Mouse (Mus musculus): ENCODE data around the gene Kdelr1.

Kdelr1 gene

DNA sequence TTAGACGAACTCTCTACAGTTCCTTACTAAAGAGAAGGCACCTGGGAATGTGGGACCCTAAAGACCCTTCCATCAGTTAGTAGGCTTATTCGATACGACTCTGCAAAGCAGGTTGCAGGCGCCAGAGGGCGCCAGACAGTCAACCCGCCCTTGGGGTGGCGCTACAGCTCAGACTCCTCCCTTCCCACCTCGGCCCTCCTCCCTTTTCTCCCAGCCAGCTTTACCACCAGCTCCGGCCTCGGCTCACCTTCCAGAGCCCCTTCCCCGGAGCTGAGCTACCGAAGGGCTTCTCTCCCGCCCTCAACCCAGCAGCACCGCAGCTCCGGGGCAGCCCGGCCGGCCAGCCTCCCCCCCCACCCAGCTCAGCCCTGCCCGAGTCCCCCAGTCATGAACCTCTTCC, at the start of gene Kdelr1:
Gene Kdelr1 (plus strand): TSS at position 149 of the 400 bp plus-strand sequence.
- DNase-seq (ENCODE audit: low spot score in 2 of 2): peak; percentile 90 to 93

DNA sequence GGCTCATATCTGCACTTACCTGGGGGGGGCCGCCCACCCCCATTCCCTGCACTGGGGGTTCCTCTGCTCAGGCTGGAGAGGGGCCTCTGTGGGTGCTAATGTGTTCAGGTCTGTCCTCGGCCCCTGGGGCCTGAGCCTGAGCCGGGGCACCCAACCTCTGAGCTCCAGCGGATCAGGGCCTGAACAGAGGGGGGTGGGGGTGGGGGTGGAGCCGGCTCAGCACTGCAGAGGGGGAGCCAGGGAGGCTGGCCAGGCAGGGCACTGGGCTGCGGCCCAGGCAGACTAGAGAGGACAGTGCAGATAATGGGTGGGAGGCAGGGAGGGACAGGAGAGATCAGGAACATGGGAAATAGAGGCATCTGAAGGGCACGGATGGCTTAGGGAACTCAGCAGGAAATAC, 48.0 kb upstream of the Kdelr1 start, which contains the start of gene Kcnj14:
Gene Kcnj14 (minus strand): TSS at position 185 of the 400 bp plus-strand sequence.
- no peak for DNase-seq (ENCODE audit: low spot score in 2 of 2)

DNA sequence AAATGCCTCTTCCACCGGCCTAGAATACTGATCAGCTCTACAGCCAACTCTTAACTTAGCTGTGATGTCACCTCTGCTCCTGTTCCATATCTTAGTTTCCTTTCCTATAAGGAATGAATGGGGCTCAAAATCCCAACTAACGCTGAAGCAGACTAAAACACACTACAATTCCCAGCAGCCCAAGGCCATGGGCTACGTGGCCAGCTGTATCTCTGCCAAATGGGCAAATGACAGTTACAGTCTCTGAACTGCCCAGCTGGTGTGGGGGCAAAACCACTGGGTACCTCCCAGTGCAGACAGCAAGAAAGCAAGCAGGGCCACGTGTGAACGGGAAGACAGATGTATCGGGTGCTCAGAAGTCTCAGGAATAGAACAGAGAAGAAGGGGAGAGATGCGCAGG, 45.9 kb upstream of the Kdelr1 start:
- no peak for DNase-seq (ENCODE audit: low spot score in 2 of 2)

DNA sequence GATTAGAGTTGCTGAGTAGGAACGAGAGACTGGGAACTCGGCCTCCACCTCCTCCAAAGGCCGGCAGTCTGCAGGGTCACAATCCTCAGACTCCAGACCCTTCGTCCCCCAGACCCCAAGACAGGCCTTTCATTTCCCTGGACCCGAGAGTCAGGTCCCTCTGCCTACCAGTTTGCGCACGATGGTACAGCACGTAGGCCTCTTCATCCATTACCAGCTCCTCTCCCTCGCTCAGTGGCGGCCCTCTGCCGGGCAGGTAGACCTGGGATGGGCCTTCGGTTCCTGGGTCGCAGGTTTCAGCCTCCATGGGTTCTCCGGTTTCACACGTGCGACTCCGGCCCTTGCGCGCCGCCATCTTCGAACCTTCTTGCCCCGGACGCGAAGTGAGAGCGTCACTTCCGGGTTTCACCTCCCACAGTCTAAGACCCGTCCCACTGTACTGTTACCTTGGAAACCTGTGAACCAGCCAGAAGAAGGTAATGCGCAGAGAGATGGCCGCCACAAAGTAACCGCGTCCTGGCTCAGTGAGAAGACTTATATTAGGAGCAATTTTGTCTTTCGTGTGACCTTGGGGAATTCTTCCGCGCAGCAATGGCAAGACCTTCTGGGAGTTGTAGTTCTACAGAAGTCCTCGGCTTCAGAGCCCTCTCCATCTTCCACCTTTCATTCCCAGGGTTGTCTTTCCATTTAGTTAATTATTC, 42.0 kb upstream of the Kdelr1 start, which contains the start of gene Grwd1:
Gene Grwd1 (minus strand): TSS at position 518 of the 701 bp plus-strand sequence.
- peak; percentile 60 to 84 for DNase-seq (ENCODE audit: low spot score in 2 of 2)

DNA sequence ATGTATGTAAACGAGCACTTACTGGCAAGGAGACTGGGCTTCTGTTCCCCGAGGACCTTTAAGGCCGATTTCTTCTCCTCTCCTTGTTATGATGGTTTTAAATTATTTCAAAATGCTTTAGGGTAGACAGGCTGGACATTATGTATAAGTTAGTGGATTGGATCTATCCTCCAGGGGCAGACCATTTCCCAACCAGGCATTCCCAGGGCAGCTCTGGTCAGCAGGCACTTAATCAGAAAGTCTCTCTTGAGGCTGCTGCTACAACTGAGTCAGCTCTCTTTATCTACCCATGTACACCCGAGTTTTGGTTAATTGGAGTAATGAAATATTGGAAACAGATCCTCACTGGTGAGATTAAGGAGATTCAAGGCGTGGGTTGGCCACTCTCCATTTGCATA, 41.4 kb upstream of the Kdelr1 start:
- DNase-seq (ENCODE audit: low spot score in 2 of 2): no peak

DNA sequence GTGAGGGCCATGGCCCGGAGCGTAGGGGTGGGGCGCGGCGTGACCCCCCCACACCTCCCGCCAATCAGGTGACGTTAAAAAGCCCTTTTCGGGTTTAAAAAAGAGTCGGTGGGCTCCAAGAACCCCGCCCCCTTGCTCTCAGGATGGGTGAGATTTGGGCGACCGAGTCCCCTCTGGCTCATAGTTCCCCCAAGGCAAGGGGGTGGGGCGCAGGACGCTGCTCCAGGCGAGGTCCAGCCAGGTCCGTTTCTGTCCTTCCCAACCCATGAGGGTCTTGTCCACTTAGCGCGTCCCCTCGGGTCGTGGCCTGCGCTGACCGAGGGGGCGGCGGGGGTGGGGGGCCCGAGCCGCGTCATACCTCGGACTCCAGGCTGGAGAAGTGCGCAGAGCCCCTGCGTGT, 40.1 kb upstream of the Kdelr1 start:
- peak in 1 of 2 experiments; percentile 13 for DNase-seq (ENCODE audit: low spot score in 2 of 2)

DNA sequence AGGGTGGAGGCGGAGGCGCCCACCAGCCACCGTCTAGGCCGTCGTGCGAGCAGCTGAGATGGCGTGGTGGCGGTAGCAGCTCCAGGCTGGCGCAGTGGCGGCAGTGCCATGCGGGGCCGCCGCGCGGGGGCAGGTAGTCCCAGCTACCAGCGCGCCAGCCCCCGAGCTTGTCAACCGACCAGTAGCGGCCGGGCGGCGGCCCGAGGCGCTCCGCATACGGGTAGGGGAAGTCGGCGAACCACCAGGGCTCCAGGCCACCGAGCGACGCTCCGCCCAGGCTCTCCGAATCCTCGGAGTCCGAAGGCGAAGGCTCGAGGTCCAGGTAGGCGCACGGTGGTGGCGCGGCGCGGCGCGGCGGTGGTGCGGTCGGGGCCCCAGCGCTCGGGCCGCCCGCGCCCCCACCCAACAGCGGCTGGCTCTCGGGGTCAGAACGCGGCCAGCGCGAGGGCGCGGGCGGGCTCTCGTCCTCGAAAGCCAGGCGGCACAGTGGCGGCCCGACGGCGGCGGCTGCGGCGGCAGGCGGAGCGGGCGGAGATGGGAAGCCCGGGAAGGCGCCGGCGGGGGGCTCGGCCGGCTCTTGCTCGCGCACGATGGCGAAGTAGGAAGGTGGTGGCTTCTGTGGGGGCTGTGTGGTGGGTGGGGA, 39.3 kb upstream of the Kdelr1 start:
- peak in 1 of 2 experiments; percentile 29 for DNase-seq (ENCODE audit: low spot score in 2 of 2)

DNA sequence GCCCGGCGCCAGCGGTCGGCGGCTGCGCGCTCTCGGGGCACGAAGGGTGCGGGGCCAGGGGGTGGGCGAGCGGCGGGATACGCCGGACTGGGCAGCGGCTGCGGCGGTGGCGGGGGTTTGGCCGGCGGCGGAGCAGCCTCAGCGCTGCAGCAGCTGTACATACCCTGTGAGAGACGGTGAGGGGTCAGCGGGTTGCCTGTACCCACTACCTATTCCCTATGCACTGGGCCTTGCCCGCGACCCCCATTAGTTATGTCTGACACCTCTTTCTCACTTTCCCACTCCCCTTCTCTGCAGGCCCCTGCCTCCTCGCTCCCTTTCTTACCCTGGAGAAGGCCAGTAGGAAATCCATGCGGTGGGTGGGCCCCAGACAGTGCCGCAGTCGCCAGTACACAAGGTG, 38.6 kb upstream of the Kdelr1 start:
- peak in 1 of 2 experiments; percentile 12 for DNase-seq (ENCODE audit: low spot score in 2 of 2)

DNA sequence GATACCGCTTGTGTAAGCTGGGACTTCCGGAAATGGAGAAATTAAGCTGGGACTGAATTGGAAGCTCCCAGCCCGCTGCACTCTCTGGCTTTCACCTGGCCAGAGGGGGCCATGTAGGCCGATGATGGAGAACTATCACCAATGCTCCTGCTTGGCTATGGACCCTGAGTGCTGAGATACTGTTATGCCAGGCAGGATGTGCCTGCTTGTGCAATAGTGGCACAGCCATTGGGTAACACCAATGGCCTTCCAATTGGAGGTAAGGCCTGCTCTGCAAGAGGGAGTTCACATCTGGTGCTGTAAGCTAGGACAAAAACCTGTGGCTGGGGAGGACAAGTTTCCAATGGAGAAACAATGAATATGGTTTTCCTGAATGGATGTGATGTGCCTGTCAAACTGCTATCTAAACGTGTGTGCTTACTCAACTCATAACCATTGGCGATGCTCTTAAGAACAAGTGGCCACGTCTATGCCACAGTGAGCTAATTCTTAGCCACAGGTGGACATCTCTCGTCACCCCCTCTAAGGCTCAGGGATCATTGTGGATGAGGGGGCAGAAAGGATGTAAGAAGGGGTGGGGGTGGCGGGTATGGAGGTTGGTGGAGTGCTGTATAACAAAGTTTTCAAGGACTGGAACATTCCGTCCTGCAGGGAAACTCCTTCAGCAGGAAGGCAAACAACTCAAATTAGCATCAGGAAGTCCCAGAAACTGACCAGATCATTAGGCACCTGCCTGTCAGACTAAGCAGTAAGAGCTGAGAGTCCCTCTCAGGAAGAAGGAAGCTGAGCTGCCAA, 29.4 kb upstream of the Kdelr1 start:
- DNase-seq (ENCODE audit: low spot score in 2 of 2): no peak

DNA sequence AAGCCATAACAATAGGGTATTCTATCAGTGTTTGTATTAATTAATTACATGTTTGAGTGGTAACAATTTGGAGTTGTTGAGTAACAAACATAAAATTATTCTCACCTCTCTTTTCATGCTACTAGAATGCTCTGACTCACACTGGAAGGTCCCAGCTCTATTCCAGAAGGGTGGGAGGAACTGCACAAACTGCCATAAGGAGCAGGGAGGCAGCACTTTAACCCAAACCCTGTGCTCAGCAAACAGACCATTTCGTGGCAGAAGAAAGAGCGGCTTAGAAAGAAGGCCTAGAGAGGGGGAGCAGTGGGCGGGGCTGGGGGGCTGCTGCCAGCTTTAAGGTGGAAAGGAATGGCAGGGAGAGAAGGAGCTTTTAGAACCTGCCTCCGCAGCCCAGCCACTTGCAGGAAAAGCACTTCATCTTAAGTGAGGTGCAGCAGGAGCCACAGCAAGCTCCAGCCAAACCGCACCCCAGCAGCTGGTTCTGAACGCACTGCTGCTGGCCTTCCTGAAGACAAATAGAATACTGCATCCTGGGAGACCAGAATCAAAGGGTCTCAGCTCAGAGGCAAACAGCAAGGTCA, 24.0 kb upstream of the Kdelr1 start:
- DNase-seq (ENCODE audit: low spot score in 2 of 2): no peak

DNA sequence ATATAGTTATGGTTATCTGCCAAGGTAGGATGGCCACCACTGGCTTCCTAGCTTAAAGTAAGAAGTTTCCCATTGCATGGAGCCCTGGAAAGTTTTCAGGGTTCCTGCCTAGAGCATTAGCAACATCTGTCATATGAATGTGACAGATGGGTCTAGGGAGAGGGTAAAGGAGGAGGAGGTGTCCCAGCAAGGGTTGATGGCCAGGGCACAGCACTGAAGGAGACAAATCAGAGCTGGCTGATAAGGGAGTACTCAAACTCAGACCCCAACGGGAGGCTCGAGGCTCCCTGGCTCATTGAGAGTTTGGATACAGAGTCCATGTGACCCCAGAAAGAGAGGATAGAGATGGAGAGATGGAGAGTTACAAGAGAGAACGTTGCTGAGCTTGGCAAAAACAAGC, 21.9 kb upstream of the Kdelr1 start:
- DNase-seq (ENCODE audit: low spot score in 2 of 2): no peak

DNA sequence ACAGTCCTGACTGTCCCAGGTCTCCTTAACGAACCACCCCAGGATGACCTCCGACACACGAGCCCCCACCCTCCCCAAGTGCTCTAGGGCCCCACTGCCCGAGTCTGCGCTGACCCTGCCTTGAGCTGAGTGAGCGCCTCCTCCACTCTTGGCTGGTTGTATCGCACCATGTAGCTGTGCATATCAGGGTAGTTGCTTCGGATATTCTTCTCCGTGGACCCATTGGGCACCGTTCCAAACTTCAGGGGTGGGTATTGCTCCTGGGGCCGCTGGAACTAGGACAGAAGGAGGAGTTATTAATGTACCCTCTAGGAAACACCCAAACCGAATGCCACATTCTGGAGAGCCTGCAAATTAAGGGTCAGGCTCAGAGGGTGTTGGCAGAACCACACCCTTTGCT, 19.5 kb upstream of the Kdelr1 start:
- DNase-seq (ENCODE audit: low spot score in 2 of 2): no peak

DNA sequence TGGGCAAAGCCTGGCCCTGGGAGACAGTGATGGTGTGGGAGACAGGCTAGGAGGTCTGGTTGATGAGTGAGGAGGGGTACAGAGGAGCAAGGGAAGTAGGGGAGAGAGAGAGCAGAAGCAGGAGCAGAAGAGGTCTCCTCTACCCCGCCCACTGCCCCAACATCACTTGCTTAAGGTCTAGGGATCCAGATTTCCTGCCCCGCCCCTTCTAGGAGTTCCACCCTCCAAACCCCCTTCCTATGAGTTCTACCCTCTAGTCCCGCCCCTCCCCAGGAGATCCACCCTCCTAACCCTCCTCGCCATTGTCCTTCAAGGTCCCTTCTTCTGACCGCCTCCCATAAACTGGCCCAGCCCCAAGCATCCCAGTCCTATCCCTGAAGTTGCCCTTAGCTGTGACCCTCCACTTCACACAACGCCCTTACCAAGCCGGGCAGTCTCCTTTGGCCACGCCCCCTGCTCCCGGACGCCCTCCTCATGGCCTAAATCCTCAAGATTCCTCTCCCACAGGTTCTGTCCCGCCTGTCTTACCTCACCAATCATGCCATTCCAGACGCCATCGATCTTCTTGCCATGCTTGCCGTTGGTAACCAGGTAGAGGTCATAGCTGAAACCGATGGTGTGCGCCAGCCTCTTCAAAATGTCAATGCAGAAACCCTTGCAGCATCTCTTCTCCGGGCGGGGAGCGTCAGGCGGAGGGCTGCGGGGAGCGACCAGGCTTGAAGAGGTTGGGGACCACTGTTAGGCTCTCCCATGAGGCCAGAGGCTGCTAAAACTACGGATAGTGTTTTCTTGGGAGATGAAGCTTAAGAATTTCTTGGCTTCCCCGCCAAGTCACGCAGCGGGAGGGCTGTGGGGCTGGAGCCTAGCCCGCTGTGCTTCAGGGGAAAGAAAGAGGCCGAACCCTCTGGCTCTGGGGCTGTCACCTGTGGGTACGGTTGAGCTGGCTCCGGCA, 15.3 kb upstream of the Kdelr1 start:
- DNase-seq (ENCODE audit: low spot score in 2 of 2): no peak

DNA sequence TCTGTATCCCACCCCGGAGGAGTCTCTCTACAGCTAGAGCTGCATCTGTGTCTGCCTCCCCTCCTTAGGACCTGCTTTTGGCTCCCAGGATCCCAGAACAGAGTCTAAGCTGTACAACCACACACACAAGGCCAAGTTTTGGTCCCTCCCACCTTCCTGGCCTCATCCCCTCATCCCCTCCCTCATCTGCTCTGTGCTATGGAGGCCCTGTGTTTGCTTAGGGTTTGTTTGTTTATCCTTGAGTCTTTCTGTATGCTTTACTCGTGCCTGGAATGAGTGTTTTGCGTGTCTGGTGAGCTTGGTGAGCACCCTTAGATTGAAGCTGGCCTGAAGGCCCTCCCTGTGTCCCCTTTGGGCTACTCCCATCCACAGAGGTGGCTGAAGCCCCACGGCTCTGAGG, 13.6 kb upstream of the Kdelr1 start:
- DNase-seq (ENCODE audit: low spot score in 2 of 2): no peak

DNA sequence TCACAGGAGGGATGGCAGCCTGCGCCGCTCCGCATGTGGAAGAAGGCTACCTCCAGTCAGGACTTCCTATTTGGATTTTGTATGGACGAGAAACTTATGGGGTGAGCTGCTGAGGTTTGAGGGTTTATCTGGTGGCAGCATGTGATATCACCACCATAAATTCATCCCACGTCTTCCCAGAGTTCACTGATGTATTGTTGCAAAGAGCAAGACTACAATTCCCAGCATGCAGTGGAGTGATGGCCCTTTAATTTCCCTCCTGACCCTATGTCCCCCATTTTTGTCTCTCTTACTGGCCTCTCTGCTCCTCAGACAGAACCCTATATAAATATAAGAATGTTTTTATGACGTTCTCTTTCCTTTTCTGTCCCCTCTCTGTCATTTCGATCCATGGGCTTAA, 9.8 kb upstream of the Kdelr1 start:
- no peak for DNase-seq (ENCODE audit: low spot score in 2 of 2)

DNA sequence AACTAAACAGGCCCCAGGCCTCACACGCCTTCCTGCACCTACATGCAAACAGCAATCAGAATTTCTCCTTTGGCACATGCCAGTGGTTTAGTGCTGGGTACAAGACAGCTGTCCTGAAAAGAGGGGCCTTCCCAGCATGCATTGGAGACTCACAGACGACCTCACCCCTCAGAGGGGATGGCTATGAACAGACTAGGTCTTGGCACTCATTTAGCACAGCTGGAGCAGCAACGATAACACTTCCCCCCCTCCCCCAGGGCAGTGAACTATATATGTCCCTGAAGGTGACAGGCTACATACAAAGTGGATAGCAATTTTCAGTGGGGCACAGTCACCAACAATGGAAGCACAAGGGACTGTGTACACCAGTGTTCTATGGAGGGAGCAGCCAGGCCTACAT, 8.1 kb upstream of the Kdelr1 start:
- DNase-seq (ENCODE audit: low spot score in 2 of 2): no peak

DNA sequence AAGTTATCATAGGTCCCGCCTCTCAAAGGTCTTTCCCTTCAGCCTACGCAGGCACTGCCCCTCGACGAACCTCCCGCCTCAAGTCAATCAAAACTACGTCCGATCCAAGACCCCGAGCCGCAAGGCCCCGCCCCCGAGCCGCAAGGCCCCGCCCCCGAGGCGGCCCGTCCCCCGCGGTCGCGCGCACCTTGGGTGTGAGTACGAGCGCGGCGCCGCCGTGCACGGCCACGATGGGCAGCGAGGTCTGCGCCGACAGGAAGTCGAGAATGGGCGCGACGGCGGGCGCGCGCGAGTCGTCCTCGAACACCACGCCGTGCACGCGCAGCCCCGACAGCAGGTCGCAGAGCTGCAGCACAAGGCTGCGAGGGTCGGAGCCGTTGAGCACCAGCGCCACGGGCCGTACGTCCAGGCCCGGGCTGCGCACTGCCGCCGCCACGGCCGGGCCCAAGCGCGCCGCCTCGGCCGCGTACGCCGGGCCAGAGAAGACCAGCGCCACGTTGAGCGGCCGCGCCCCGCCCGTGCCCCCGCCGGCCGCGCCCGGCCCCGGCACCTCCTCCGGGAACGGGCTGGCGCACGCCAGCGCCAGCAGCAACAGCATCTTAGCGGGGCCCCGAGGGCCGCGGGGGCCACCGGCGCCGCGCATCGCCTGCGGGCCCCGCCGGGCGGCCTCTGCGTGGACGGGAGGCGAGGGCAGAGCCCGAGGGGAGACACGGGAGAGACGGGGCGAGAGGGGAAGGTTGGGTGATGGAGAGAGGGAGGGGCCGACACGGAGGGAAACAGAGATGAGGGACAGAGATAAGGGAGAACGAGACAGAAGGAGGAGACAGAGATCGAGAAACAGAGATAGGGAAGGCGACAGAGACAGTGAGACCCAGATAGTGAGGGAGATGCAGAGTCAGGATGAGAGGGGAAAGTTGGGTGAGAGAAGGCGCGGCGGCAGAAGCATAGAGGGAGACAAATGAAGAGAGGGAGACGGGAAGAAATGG, 6.4 kb upstream of the Kdelr1 start:
- DNase-seq (ENCODE audit: low spot score in 2 of 2): peak; percentile 69 to 91

DNA sequence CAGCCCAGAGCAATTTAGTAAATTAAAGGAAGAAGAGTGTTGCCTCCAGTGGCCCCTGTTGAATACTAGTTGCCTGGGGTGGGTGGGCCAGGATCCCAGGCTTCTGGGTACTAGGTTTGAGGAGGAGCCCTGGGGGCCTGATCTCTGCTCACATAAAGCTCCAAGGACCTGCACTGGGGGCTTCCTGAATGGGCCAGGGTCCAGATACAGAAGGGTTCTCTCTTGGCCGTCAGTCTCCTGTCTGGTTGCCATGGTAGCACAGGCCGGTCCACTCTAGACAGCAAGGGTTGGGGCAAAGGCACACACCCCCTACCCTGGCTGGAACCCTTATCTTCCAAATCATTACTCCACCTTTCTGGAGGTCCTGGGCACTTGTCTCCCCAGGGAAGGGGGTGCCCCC, 4.7 kb upstream of the Kdelr1 start:
- no peak for DNase-seq (ENCODE audit: low spot score in 2 of 2)

DNA sequence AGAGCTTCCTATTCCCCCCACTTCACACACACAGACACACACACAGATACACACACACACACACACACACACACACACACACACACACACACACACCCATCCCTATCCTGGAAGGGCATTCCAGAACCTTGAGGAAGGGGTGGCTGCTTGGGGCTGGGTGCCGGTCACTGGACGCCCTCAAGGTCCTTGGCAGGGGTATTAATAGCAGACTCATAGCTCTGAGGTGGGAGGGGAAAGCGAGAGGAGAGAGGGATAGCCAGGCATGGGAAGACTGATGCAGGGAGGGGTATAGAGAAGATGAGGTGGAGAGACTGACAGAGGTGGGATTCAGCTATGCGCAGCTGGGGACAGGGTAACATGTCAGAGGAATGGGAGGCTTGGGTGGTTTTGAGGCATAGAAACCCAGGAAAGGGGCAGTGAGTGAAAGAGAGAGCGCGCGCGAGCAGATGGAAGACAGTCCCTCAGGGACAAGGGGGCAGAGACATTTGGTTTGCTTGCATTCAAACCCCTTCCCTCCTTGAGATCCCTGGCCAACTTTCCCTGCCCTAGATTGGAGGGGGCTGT, 3.4 kb upstream of the Kdelr1 start:
- no peak for DNase-seq (ENCODE audit: low spot score in 2 of 2)
